Mouse (Mus musculus): ENCODE measurements around the gene BC034090.

- TF ChIP-seq CTCF (IDR thresholded peaks at IDR 0.05; ENCODE audit: insufficient read depth, low read depth, low read length), result peak; percentile 72
- TF ChIP-seq POLR2A (IDR thresholded peaks at IDR 0.05; ENCODE audit: insufficient read depth, low read depth, low read length), result no peak
Observed at GRCm38 (mm10) chr1:155217865-155218541, 26.2 kb downstream of the BC034090 start.

Data from olfactory bulb, adult 2 months (tissue).